Mouse (Mus musculus): ENCODE measurements around the gene Agbl1. TPM values are rescaled to one million over a fixed set of nuclear protein-coding genes. Genes with fewer than 3 reads are reported as not detected.

Agbl1 gene
- polyA plus RNA-seq, 1 experiment = not detected

DNA sequence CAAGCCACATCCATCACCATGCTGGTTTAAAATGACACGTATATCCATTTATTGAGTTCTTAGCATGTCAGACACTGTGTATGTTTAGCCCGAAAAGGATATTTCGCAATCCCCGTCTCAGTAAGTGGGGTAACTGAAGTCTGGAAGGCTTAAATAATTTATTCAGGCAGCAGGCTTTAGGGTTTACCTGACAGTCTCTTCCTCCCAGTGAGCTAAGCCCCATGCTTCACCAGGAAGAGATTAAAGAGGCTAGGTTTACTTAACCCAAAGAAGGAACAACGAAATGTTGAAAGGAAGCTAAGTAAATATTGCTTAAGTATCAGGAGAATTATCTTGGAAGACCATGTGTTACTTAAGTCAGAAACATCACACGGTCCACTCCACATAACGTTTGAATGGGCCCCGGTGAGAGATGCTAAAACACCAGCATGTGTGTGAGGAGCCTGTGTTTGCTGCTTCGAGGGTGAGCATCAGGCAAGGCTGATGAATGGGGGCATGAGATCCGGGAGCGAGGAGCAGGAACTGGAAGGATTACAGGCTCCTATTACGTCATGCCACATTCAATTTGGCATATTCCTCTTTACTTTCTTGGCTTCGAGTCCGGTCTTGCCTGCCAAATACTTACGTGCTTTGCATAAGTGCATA lies 162.7 kb downstream of the Agbl1 start:
- H3ac ChIP-seq (ENCODE audit: control insufficient read depth, insufficient read length, low read depth) = no peak overlapping the region
- H3K27me3 ChIP-seq (ENCODE audit: control insufficient read depth, insufficient read depth, insufficient read length) = no peaks in the 10 kb centered on the region
- no peaks in the 10 kb centered on the region for H3K36me3 ChIP-seq (ENCODE audit: control insufficient read depth, insufficient read depth)
- H3K4me3 ChIP-seq (ENCODE audit: insufficient read depth, poor library complexity, severe bottlenecking) = no peak overlapping the region
- TF ChIP-seq MYOG (IDR thresholded peaks at IDR 0.05; ENCODE audit: control insufficient read depth, extremely low read depth, insufficient read length) (no peak), MYOD1 (IDR thresholded peaks at IDR 0.05; ENCODE audit: control insufficient read depth, insufficient read length, low read depth) (no peak), FOSL1 (IDR thresholded peaks at IDR 0.05; ENCODE audit: insufficient read depth, low read length, poor library complexity, severe bottlenecking) (no peak), CEBPB (IDR thresholded peaks at IDR 0.05; ENCODE audit: low read depth) (no peak), USF1 (IDR thresholded peaks at IDR 0.05; ENCODE audit: low read depth) (no peak), MAX (IDR thresholded peaks at IDR 0.05) (no peak), CTCF (IDR thresholded peaks at IDR 0.05; ENCODE audit: control insufficient read depth, insufficient read depth, insufficient read length) (no peak)
- no peaks in the 10 kb centered on the region for H3K79me3 ChIP-seq (ENCODE audit: low read depth)
- no peaks in the 10 kb centered on the region for H3K79me2 ChIP-seq (ENCODE audit: control insufficient read depth, insufficient read depth)

DNA sequence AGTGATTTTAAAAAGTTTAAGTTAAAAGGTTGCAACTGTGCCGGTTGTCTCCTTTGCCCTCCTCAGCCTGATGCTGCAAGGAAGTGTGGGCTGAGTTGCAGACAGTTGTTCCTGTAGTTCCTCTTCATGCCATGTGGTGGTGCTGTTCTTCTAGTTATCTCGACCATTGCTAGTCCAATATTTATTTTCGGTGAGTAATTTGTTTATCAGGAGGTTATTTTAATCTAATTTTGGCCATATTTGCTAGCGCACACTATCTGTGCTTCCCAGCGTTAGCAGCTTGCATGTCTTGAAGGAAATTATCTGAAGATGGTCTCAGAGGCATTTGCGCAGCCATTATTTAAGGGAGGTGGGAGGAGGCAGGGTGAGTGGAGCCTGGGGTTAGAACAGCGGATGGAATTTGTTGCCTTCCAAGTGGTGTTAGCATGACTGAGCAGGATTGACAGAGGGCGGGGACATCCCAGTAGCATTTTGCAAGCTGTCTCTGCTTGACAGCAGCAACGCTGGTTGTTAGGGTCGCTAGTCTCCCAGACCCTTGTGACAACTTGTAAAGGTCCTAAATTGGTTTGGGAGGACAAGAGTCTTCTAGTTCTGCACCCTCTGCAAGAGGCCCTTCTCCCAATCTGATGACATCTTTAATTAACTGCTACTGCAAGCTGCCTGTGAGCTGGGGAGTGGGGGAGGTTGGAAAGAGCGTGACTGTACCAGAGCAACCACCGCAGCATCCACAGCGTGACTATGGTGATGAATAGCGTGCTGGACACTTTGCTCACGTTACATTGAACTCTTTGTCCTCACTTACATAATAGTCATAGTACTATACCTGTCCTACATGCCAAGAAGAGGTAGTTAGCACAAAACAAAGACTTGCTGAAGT lies 163.5 kb downstream of the Agbl1 start:
- Histone ChIP-seq H3ac (ENCODE audit: control insufficient read depth, insufficient read length, low read depth) (no peak overlapping the region), H3K79me3 (ENCODE audit: low read depth) (no peaks in the 10 kb centered on the region), H3K79me2 (ENCODE audit: control insufficient read depth, insufficient read depth) (no peaks in the 10 kb centered on the region), H3K36me3 (ENCODE audit: control insufficient read depth, insufficient read depth) (no peaks in the 10 kb centered on the region), H3K4me3 (ENCODE audit: insufficient read depth, poor library complexity, severe bottlenecking) (no peak overlapping the region), H3K27me3 (ENCODE audit: control insufficient read depth, insufficient read depth, insufficient read length) (no peaks in the 10 kb centered on the region)
- no peak for TF ChIP-seq MAX (IDR thresholded peaks at IDR 0.05)
- no peak for TF ChIP-seq MYOG (IDR thresholded peaks at IDR 0.05; ENCODE audit: control insufficient read depth, extremely low read depth, insufficient read length)
- no peak for TF ChIP-seq FOSL1 (IDR thresholded peaks at IDR 0.05; ENCODE audit: insufficient read depth, low read length, poor library complexity, severe bottlenecking)
- TF ChIP-seq MYOD1 (IDR thresholded peaks at IDR 0.05; ENCODE audit: control insufficient read depth, insufficient read length, low read depth) = no peak
- no peak for TF ChIP-seq CTCF (IDR thresholded peaks at IDR 0.05; ENCODE audit: control insufficient read depth, insufficient read depth, insufficient read length)
- TF ChIP-seq USF1 (IDR thresholded peaks at IDR 0.05; ENCODE audit: low read depth) = no peak
- TF ChIP-seq CEBPB (IDR thresholded peaks at IDR 0.05; ENCODE audit: low read depth) = no peak

DNA sequence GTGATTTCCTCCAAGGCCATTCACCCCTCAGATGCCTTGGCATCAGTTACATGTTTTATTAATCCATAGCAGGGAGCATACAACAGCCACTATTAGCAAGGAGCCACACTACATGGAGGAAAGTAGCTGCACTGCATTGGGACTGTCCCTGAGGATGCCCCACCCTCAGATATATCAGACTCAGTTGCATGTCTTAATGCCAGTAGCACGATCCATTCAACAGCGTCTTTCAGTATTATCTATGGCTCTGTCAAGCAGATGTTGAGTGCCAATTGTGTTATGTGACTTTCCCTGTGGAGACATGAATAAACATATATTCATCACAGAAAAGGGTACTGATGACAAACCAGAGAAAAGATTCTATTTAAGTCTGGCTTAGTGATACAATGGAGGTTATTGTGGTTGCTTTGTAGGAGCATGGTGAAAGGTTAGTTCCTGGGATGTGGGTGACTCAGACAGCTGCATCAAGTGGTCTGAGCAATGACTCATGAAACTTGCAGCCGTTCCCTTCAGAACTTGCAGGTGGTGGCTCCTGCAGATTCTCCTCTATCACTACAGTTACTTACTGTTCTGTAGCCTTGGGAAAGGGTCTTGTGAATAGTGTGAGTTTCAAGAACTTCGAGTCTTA lies 178.4 kb downstream of the Agbl1 start:
- H3K27me3 ChIP-seq (ENCODE audit: control insufficient read depth, insufficient read depth, insufficient read length) = no peaks in the 10 kb centered on the region
- TF ChIP-seq CEBPB (IDR thresholded peaks at IDR 0.05; ENCODE audit: low read depth) (peak; percentile 7), FOSL1 (IDR thresholded peaks at IDR 0.05; ENCODE audit: insufficient read depth, low read length, poor library complexity, severe bottlenecking) (peak; percentile 65), CTCF (IDR thresholded peaks at IDR 0.05; ENCODE audit: control insufficient read depth, insufficient read depth, insufficient read length) (no peak)
- H3K79me3 ChIP-seq (ENCODE audit: low read depth) = no peaks in the 10 kb centered on the region
- H3ac ChIP-seq (ENCODE audit: control insufficient read depth, insufficient read length, low read depth) = no peak overlapping the region
- no peak overlapping the region for H3K4me3 ChIP-seq (ENCODE audit: insufficient read depth, poor library complexity, severe bottlenecking)
- no peaks in the 10 kb centered on the region for H3K79me2 ChIP-seq (ENCODE audit: control insufficient read depth, insufficient read depth)
- no peaks in the 10 kb centered on the region for H3K36me3 ChIP-seq (ENCODE audit: control insufficient read depth, insufficient read depth)

DNA sequence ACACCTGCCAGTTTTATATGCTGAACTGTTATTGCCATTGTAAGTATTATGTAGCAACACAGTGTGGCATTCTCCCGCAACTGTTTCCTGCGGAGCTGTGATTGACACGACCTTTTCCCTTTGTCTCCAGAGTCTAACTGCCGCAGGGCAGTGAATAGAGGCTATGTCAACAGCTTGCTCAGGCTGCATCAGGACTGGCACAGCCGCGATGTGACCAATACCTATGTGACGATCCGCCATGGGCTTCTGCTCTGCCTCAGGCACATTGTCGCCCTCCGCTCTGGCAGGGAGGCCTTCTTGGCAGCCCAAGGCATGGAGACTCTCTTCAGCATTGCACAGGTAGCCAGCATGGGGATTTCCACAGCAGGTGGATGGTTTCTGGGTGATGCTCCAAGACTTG lies 179.3 kb downstream of the Agbl1 start:
- Histone ChIP-seq H3K79me2 (ENCODE audit: control insufficient read depth, insufficient read depth) (no peaks in the 10 kb centered on the region), H3ac (ENCODE audit: control insufficient read depth, insufficient read length, low read depth) (no peak overlapping the region), H3K36me3 (ENCODE audit: control insufficient read depth, insufficient read depth) (no peaks in the 10 kb centered on the region), H3K4me3 (ENCODE audit: insufficient read depth, poor library complexity, severe bottlenecking) (no peak overlapping the region), H3K27me3 (ENCODE audit: control insufficient read depth, insufficient read depth, insufficient read length) (no peaks in the 10 kb centered on the region), H3K79me3 (ENCODE audit: low read depth) (no peaks in the 10 kb centered on the region)
- TF ChIP-seq MYOG (IDR thresholded peaks at IDR 0.05; ENCODE audit: control insufficient read depth, extremely low read depth, insufficient read length) (no peak), MYOD1 (IDR thresholded peaks at IDR 0.05; ENCODE audit: control insufficient read depth, insufficient read length, low read depth) (no peak), MAX (IDR thresholded peaks at IDR 0.05) (no peak), FOSL1 (IDR thresholded peaks at IDR 0.05; ENCODE audit: insufficient read depth, low read length, poor library complexity, severe bottlenecking) (no peak), USF1 (IDR thresholded peaks at IDR 0.05; ENCODE audit: low read depth) (no peak), CTCF (IDR thresholded peaks at IDR 0.05; ENCODE audit: control insufficient read depth, insufficient read depth, insufficient read length) (no peak), CEBPB (IDR thresholded peaks at IDR 0.05; ENCODE audit: low read depth) (no peak)

DNA sequence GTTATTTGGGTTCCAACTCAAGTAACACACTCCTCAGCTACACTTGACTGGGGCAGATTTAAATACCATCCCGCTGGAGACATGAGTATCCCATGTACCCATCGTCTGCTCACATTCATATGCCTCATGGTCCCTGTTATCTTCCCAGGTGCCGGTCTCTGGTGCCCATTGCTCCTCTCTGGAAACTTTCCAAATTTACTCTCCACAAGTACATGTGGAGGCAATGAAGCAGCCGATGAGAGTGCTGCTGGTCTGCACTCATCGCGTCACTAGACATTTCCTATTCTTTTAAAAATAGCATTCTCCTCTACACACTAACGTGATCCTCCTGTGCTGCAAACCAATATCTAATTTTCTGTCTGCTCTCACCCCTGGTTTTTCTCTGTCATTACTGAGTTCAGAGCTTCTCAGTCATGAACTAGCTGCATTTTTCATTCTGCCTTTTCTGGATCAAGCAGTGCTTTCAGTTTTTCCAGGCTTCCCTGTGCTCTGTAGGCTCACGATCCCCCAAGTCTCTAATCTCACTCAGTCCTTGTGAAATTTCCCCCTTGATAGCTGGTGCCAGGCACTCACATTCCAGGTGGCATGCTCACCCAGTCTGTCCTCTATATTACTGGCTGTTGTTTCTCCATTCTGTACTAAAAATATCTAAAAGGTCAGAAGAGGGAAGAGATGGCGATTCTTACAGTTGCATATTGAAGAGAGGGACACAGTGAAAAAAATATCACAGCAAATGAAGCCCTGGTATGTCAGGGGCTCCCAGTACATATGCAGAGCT lies 180.9 kb downstream of the Agbl1 start:
- no peaks in the 10 kb centered on the region for H3K36me3 ChIP-seq (ENCODE audit: control insufficient read depth, insufficient read depth)
- H3K4me3 ChIP-seq (ENCODE audit: insufficient read depth, poor library complexity, severe bottlenecking) = no peak overlapping the region
- H3K27me3 ChIP-seq (ENCODE audit: control insufficient read depth, insufficient read depth, insufficient read length) = no peaks in the 10 kb centered on the region
- no peak for TF ChIP-seq CTCF (IDR thresholded peaks at IDR 0.05; ENCODE audit: control insufficient read depth, insufficient read depth, insufficient read length)
- no peaks in the 10 kb centered on the region for H3K79me2 ChIP-seq (ENCODE audit: control insufficient read depth, insufficient read depth)
- H3K79me3 ChIP-seq (ENCODE audit: low read depth) = no peaks in the 10 kb centered on the region
- no peak overlapping the region for H3ac ChIP-seq (ENCODE audit: control insufficient read depth, insufficient read length, low read depth)

Measured in C2C12 (cell line).